ENCODE assay signal across 8 mouse cellular contexts in genomic region chr11:102294887-102295597, GRCm38 (mm10). TPM values are rescaled to one million over a fixed set of nuclear protein-coding genes. Genes with fewer than 3 reads are reported as not detected.
DNase-seq lines count a peak whose midpoint lies in the region; ATAC-seq and TF ChIP-seq lines count a peak whose summit lies in the region.

No protein-coding gene starts in this region.

- ATAC-seq in forebrain, embryonic 11.5 days (replicated peaks; ENCODE audit: low FRiP score): no peak
- no peak for ATAC-seq in intestine, embryonic 15.5 days

- peak overlapping the region; percentile 92 for H3K9ac ChIP-seq in ES-E14 (ENCODE audit: insufficient read depth, low read depth, low read length, poor library complexity, severe bottlenecking)
- peak overlapping the region; percentile 94 for H3K9ac ChIP-seq in forebrain, embryonic 11.5 days (ENCODE audit: low read length)
- H3K9ac ChIP-seq in intestine, embryonic 15.5 days: peak overlapping the region; percentile 87

- H3K36me3 ChIP-seq in ES-E14 (ENCODE audit: control insufficient read depth, insufficient read depth, low read length, poor library complexity, severe bottlenecking): peaks cover 41% of the 10 kb centered on the region
- H3K36me3 ChIP-seq in forebrain, embryonic 11.5 days (ENCODE audit: control insufficient read depth, insufficient read depth, low read length): peaks cover 7% of the 10 kb centered on the region; the same call in 1 of the 2 replicates
- H3K36me3 ChIP-seq in intestine, embryonic 15.5 days: peaks cover 20% of the 10 kb centered on the region
- peaks cover 38% of the 10 kb centered on the region for H3K36me3 ChIP-seq in macrophage (ENCODE audit: inconsistent target)

- TF ChIP-seq CTCF in cerebellum, adult 2 months (IDR thresholded peaks at IDR 0.05; ENCODE audit: borderline replicate concordance, insufficient read depth, low read depth, low read length): peak; percentile 42; the same call in 1 of the 2 replicates

- H3K27me3 ChIP-seq in cerebellum, adult 2 months (ENCODE audit: control insufficient read depth, insufficient read depth, low read length): no peaks in the 10 kb centered on the region
- H3K27me3 ChIP-seq in forebrain, embryonic 11.5 days (ENCODE audit: control insufficient read depth, insufficient read depth, low read length): no peaks in the 10 kb centered on the region
- H3K27me3 ChIP-seq in intestine, embryonic 15.5 days (replicated peaks): no peaks in the 10 kb centered on the region

- H3K4me1 ChIP-seq in cerebellum, adult 2 months (ENCODE audit: control insufficient read depth, insufficient read depth, low read length): peaks cover 11% of the 10 kb centered on the region; the same call in 1 of the 2 replicates
- peaks cover 8 to 20% of the 10 kb centered on the region in 2 experiments; a peak in 3 of 4 replicates for H3K4me1 ChIP-seq in ES-E14 (ENCODE audit: control insufficient read depth in 2 of 2, insufficient read depth in 2 of 2, low read length in 2 of 2, poor library complexity in 1 of 2)
- H3K4me1 ChIP-seq in forebrain, embryonic 11.5 days (replicated peaks; ENCODE audit: control insufficient read depth, insufficient read depth, low read length): peaks cover 3% of the 10 kb centered on the region
- peaks cover 16% of the 10 kb centered on the region; the same call in 1 of the 2 replicates for H3K4me1 ChIP-seq in intestine, embryonic 15.5 days (replicated peaks)

- in situ Hi-C loops in ES-E14 (cut with MboI; ENCODE audit: low sequenced_read_pairs in 2 of 2, unreplicated experiment in 2 of 2): loop anchor here in 1 of 2 experiments (5.0 kb wide), 1 partner anchor 117 kb away; no protein-coding TSS in a partner anchor

- peak overlapping the region; percentile 91 for H3K4me2 ChIP-seq in forebrain, embryonic 11.5 days (ENCODE audit: low read depth, low read length, severe bottlenecking)
- peak overlapping the region; percentile 93 for H3K4me2 ChIP-seq in intestine, embryonic 15.5 days (replicated peaks)

- no peaks in the 10 kb centered on the region for H3K9me3 ChIP-seq in ES-E14 (ENCODE audit: control insufficient read depth, insufficient read depth, low read depth, low read length)
- no peaks in the 10 kb centered on the region for H3K9me3 ChIP-seq in forebrain, embryonic 11.5 days (ENCODE audit: control insufficient read depth, low read length)
- no peaks in the 10 kb centered on the region for H3K9me3 ChIP-seq in intestine, embryonic 15.5 days

- peak overlapping the region; percentile 93 for H3K4me3 ChIP-seq in cerebellum, adult 2 months (replicated peaks; ENCODE audit: insufficient read depth, low read depth, low read length)
- peak overlapping the region; percentile 83 to 94 for H3K4me3 ChIP-seq in ES-E14 (ENCODE audit: insufficient read depth in 1 of 2, low read depth in 1 of 2, low read length in 2 of 2, poor library complexity in 1 of 2, severe bottlenecking in 1 of 2)
- peak overlapping the region; percentile 94 for H3K4me3 ChIP-seq in forebrain, embryonic 11.5 days (ENCODE audit: low read depth, low read length)
- H3K4me3 ChIP-seq in intestine, embryonic 15.5 days (replicated peaks): peak overlapping the region; percentile 78
- peak overlapping the region; percentile 73 for H3K4me3 ChIP-seq in macrophage (ENCODE audit: inconsistent target)

- peak overlapping the region; percentile 15 for H3K27ac ChIP-seq in cerebellum, adult 2 months (ENCODE audit: insufficient read depth, low read length)
- H3K27ac ChIP-seq in ES-E14 (ENCODE audit: insufficient read depth, low read depth, low read length, poor library complexity, severe bottlenecking) (peak overlapping the region; percentile 92), macrophage (peak overlapping the region; percentile 84)
- H3K27ac ChIP-seq in forebrain, embryonic 11.5 days (ENCODE audit: low read depth, low read length): peak overlapping the region; percentile 100
- peak overlapping the region; percentile 100 for H3K27ac ChIP-seq in intestine, embryonic 15.5 days

- no peak for TF ChIP-seq POLR2A in cerebellum, adult 2 months (IDR thresholded peaks at IDR 0.05; ENCODE audit: borderline replicate concordance, insufficient read depth, low read length)

- 10% methylated on average over 12 of the region's 12 CpGs for WGBS in cerebellum, adult 2 months
- 72% methylated on average over 12 of the region's 12 CpGs for WGBS in forebrain, embryonic 11.5 days
- 65% methylated on average over 12 of the region's 12 CpGs for WGBS in intestine, embryonic 15.5 days
- WGBS in macrophage (ENCODE audit: missing documents): 84% methylated on average over 12 of the region's 12 CpGs

- peak; percentile 51 to 53 for DNase-seq in cerebellum, adult 2 months
- no peak for DNase-seq in cerebellum, adult 11 months
- no peak for DNase-seq in ES-E14 (ENCODE audit: low read depth, low spot score)
- DNase-seq in forebrain, embryonic 11.5 days (ENCODE audit: low spot score): no peak
- peak; percentile 60 to 78 for DNase-seq in spleen, postnatal 4 days (ENCODE audit: low spot score in 2 of 2)
- no peak for DNase-seq in adrenal gland, adult 2 months

- peaks cover 26% of the 10 kb centered on the region for H3K79me2 ChIP-seq in macrophage (ENCODE audit: inconsistent target)

TF ChIP-seq in ES-E14, 5 proteins besides CTCF, POLR2A, EP300 and RAD21 (continues in another document):
- TF ChIP-seq ZNF384 (IDR thresholded peaks at IDR 0.05; ENCODE audit: low read depth, low read length) (no peak), ZC3H11A (IDR thresholded peaks at IDR 0.05; ENCODE audit: borderline replicate concordance, low read depth, low read length) (no peak)

RNA-seq across cellular contexts. Expression of gene Atxn7l3, which starts 1.4 kb away (rescaled TPM):
- 93.3 and 101 TPM in 2 replicates for polyA plus RNA-seq in cerebellum, adult 2 months (2012; rRNA removed)
- total RNA-seq in ES-E14 (2012; rRNA removed): 55.4 and 60.4 TPM in 2 replicates
- polyA plus RNA-seq in forebrain, embryonic 11.5 days (2014; fragmentation: Nextera tagmentation; extraction: Ambion mirVana): 20.8 and 21.7 TPM in 2 replicates
- 11.8 and 13.6 TPM in 2 replicates for polyA plus RNA-seq in intestine, embryonic 15.5 days (2015; fragmentation: Nextera tagmentation; extraction: Ambion mirVana)
- total RNA-seq in macrophage (2018; cell fraction: chromatin; rRNA removed): 10 to 100 TPM; 14.4 to 80.8 (median 50.6) TPM
- 10 to 100 TPM; 26.2 to 49.2 (median 39.8) TPM for total RNA-seq in macrophage (2018; cell fraction: cytosol; rRNA removed)
- 10 to 100 TPM; 27.4 to 81.9 (median 56.8) TPM for total RNA-seq in macrophage (2018; cell fraction: nucleus; rRNA removed)
- polyA plus RNA-seq in macrophage (2018): 14.9 to 36.0 TPM (median 29.4 TPM) in 3 replicates
- total RNA-seq in adrenal gland, adult 2 months (2021): 10 to 100 TPM; 44.2 to 45.1 TPM
- 43.2 and 46.5 TPM in 2 replicates for polyA plus RNA-seq in adrenal gland, adult 2 months (2012; rRNA removed)

RNA-seq across cellular contexts. Expression of gene Tmub2, which starts 10.3 kb away (rescaled TPM):
- 82.7 and 85.3 TPM in 2 replicates for polyA plus RNA-seq in cerebellum, adult 2 months (2012; rRNA removed)
- 33.0 and 37.2 TPM in 2 replicates for total RNA-seq in ES-E14 (2012; rRNA removed)
- 50.0 and 58.5 TPM in 2 replicates for polyA plus RNA-seq in forebrain, embryonic 11.5 days (2014; fragmentation: Nextera tagmentation; extraction: Ambion mirVana)
- 44.3 and 48.5 TPM in 2 replicates for polyA plus RNA-seq in intestine, embryonic 15.5 days (2015; fragmentation: Nextera tagmentation; extraction: Ambion mirVana)
- total RNA-seq in macrophage (2018; cell fraction: chromatin; rRNA removed): 10 to 100 TPM in 25 of 26 experiments, 1 to 10 TPM in 1; 6.5 to 31.2 (median 20.5) TPM
- 10 to 100 TPM; 30.1 to 49.7 (median 43.3) TPM for total RNA-seq in macrophage (2018; cell fraction: cytosol; rRNA removed)
- 10 to 100 TPM; 18.7 to 61.6 (median 41.7) TPM for total RNA-seq in macrophage (2018; cell fraction: nucleus; rRNA removed)
- 30.1 to 47.5 TPM (median 30.9 TPM) in 3 replicates for polyA plus RNA-seq in macrophage (2018)
- 10 to 100 TPM; 57.2 to 59.4 TPM for total RNA-seq in adrenal gland, adult 2 months (2021)
- 55.8 and 58.9 TPM in 2 replicates for polyA plus RNA-seq in adrenal gland, adult 2 months (2012; rRNA removed)

RNA-seq across cellular contexts. Expression of gene Ubtf, which starts 24.5 kb away (rescaled TPM):
- polyA plus RNA-seq in cerebellum, adult 2 months (2012; rRNA removed): 94.6 and 95.8 TPM in 2 replicates
- total RNA-seq in ES-E14 (2012; rRNA removed): 138 and 155 TPM in 2 replicates
- 109 and 111 TPM in 2 replicates for polyA plus RNA-seq in forebrain, embryonic 11.5 days (2014; fragmentation: Nextera tagmentation; extraction: Ambion mirVana)
- polyA plus RNA-seq in intestine, embryonic 15.5 days (2015; fragmentation: Nextera tagmentation; extraction: Ambion mirVana): 77.8 and 80.2 TPM in 2 replicates
- 100 to 1,000 TPM in 17 of 26 experiments, 10 to 100 TPM in 9; 61.9 to 319 (median 115) TPM for total RNA-seq in macrophage (2018; cell fraction: chromatin; rRNA removed)
- 10 to 100 TPM; 34.6 to 66.8 (median 49.1) TPM for total RNA-seq in macrophage (2018; cell fraction: cytosol; rRNA removed)
- total RNA-seq in macrophage (2018; cell fraction: nucleus; rRNA removed): 100 to 1,000 TPM in 1 of 26 experiments, 10 to 100 TPM in 25; 46.9 to 110 (median 73.5) TPM
- polyA plus RNA-seq in macrophage (2018): 44.6 to 66.0 TPM (median 62.1 TPM) in 3 replicates
- 100 to 1,000 TPM in 1 of 2 experiments, 10 to 100 TPM in 1; 95.9 to 110 TPM for total RNA-seq in adrenal gland, adult 2 months (2021)
- 24.2 and 25.4 TPM in 2 replicates for polyA plus RNA-seq in adrenal gland, adult 2 months (2012; rRNA removed)

RNA-seq across cellular contexts. Expression of gene Asb16, which starts 26.5 kb away (rescaled TPM):
- polyA plus RNA-seq in cerebellum, adult 2 months (2012; rRNA removed): 3.1 and 4.0 TPM in 2 replicates
- total RNA-seq in ES-E14 (2012; rRNA removed): 0.98 and 1.0 TPM in 2 replicates
- polyA plus RNA-seq in forebrain, embryonic 11.5 days (2014; fragmentation: Nextera tagmentation; extraction: Ambion mirVana): not detected in 2 replicates
- 0.08 TPM in 1 of 2 replicates, not detected in the other for polyA plus RNA-seq in intestine, embryonic 15.5 days (2015; fragmentation: Nextera tagmentation; extraction: Ambion mirVana)
- total RNA-seq in macrophage (2018; cell fraction: chromatin; rRNA removed): not detected
- under 1 TPM in 2 of 26 experiments, not detected in 24; 0.04 to 0.09 TPM for total RNA-seq in macrophage (2018; cell fraction: cytosol; rRNA removed)
- not detected for total RNA-seq in macrophage (2018; cell fraction: nucleus; rRNA removed)
- not detected in 3 replicates for polyA plus RNA-seq in macrophage (2018)
- total RNA-seq in adrenal gland, adult 2 months (2021): under 1 TPM; 0.12 to 0.45 TPM
- polyA plus RNA-seq in adrenal gland, adult 2 months (2012; rRNA removed): 0.75 and 0.95 TPM in 2 replicates

RNA-seq across cellular contexts. Expression of gene BC030867, which starts 46.4 kb away (rescaled TPM):
- polyA plus RNA-seq in cerebellum, adult 2 months (2012; rRNA removed): 1.3 and 2.2 TPM in 2 replicates
- total RNA-seq in ES-E14 (2012; rRNA removed): 17.3 and 17.8 TPM in 2 replicates
- 23.5 and 26.6 TPM in 2 replicates for polyA plus RNA-seq in forebrain, embryonic 11.5 days (2014; fragmentation: Nextera tagmentation; extraction: Ambion mirVana)
- 13.1 and 13.5 TPM in 2 replicates for polyA plus RNA-seq in intestine, embryonic 15.5 days (2015; fragmentation: Nextera tagmentation; extraction: Ambion mirVana)
- total RNA-seq in macrophage (2018; cell fraction: chromatin; rRNA removed): 1 to 10 TPM in 20 of 26 experiments, under 1 TPM in 5, not detected in 1; 0.41 to 8.4 (median 1.8) TPM
- 1 to 10 TPM in 7 of 26 experiments, under 1 TPM in 19; 0.08 to 1.6 (median 0.71) TPM for total RNA-seq in macrophage (2018; cell fraction: cytosol; rRNA removed)
- total RNA-seq in macrophage (2018; cell fraction: nucleus; rRNA removed): 1 to 10 TPM in 18 of 26 experiments, under 1 TPM in 7, not detected in 1; 0.31 to 9.6 (median 1.6) TPM
- polyA plus RNA-seq in macrophage (2018): 0.22 to 4.2 TPM (median 1.5 TPM) in 3 replicates
- under 1 TPM; 0.35 to 0.93 TPM for total RNA-seq in adrenal gland, adult 2 months (2021)
- polyA plus RNA-seq in adrenal gland, adult 2 months (2012; rRNA removed): 1.2 and 1.6 TPM in 2 replicates

Comparison
In these comparisons a context has a peak if more than half of its experiments do, and no peak if none do; other contexts are left out.
1. DNase-seq: peak in cerebellum, adult 2 months (2 of 2) and spleen, postnatal 4 days (2 of 2); none in cerebellum, adult 11 months (single experiment), ES-E14 (single experiment), forebrain, embryonic 11.5 days (single experiment) and adrenal gland, adult 2 months (single experiment).
2. H3K27ac ChIP-seq: peak in every context shown above with its lines; median percentile 100 in forebrain, embryonic 11.5 days; 100 in intestine, embryonic 15.5 days; 92 in ES-E14; 84 in macrophage; 15 in cerebellum, adult 2 months.
3. Peak in every context shown above with its lines, with median percentiles within 50 percentile points of each other: H3K4me3 ChIP-seq and H3K9ac ChIP-seq.